Mouse (Mus musculus): Measurements from ENCODE around the gene Leng8. TPM values are rescaled to one million over a fixed set of nuclear protein-coding genes. Genes with fewer than 3 reads are reported as not detected.

Leng8 gene
- polyA plus RNA-seq, 2 experiments, result 45.8 to 365 TPM

GRCm38 (mm10) chr7:4147836-4148235 lies 11.0 kb downstream of the Leng8 start:
- no peak overlapping the region for H3K9ac ChIP-seq (ENCODE audit: low read depth, low read length, severe bottlenecking)
- H3K27ac ChIP-seq (replicated peaks; ENCODE audit: low read depth, low read length), result no peak overlapping the region
- DNase-seq (ENCODE audit: low spot score) (no peak), ATAC-seq (ENCODE audit: low FRiP score, low read depth) (no peak)
- H3K4me3 ChIP-seq (replicated peaks; ENCODE audit: low read length), result no peak overlapping the region
- H3K27me3 ChIP-seq (ENCODE audit: control insufficient read depth, insufficient read depth, low read length), result peaks cover 11% of the 10 kb centered on the region; the same call in 1 of the 2 replicates
- WGBS, result 82% methylated on average over 4 of the region's 4 CpGs
- H3K4me1 ChIP-seq (ENCODE audit: control insufficient read depth, insufficient read depth, low read length), result peaks cover 18% of the 10 kb centered on the region
- TF ChIP-seq POLR2A (IDR thresholded peaks at IDR 0.05; ENCODE audit: borderline replicate concordance, extremely low read depth, insufficient read depth, insufficient read length), result no peak
- no peak overlapping the region for H3K4me2 ChIP-seq (replicated peaks; ENCODE audit: low read depth, low read length, severe bottlenecking)
- peaks cover 68% of the 10 kb centered on the region for H3K36me3 ChIP-seq (ENCODE audit: control insufficient read depth, insufficient read depth, low read length)
- no peaks in the 10 kb centered on the region for H3K9me3 ChIP-seq (ENCODE audit: control insufficient read depth, low read length)

GRCm38 (mm10) chr7:4148341-4149208 lies 11.7 kb downstream of the Leng8 start:
- H3K9ac ChIP-seq (ENCODE audit: low read depth, low read length, severe bottlenecking), result peak overlapping the region; percentile 77
- H3K4me3 ChIP-seq (replicated peaks; ENCODE audit: low read length), result peak overlapping the region; percentile 52
- peaks cover 61% of the 10 kb centered on the region for H3K36me3 ChIP-seq (ENCODE audit: control insufficient read depth, insufficient read depth, low read length)
- peaks cover 11% of the 10 kb centered on the region; the same call in 1 of the 2 replicates for H3K27me3 ChIP-seq (ENCODE audit: control insufficient read depth, insufficient read depth, low read length)
- DNase-seq (ENCODE audit: low spot score), result no peak
- peak; percentile 8; the same call in 1 of the 2 replicates for ATAC-seq (ENCODE audit: low FRiP score, low read depth)
- H3K4me1 ChIP-seq (ENCODE audit: control insufficient read depth, insufficient read depth, low read length), result peaks cover 18% of the 10 kb centered on the region
- WGBS, result 26% methylated on average over 18 of the region's 18 CpGs
- no peak for TF ChIP-seq POLR2A (IDR thresholded peaks at IDR 0.05; ENCODE audit: borderline replicate concordance, extremely low read depth, insufficient read depth, insufficient read length)
- peak overlapping the region; percentile 86 for H3K27ac ChIP-seq (replicated peaks; ENCODE audit: low read depth, low read length)
- peak overlapping the region; percentile 68 for H3K4me2 ChIP-seq (replicated peaks; ENCODE audit: low read depth, low read length, severe bottlenecking)
- no peaks in the 10 kb centered on the region for H3K9me3 ChIP-seq (ENCODE audit: control insufficient read depth, low read length)

- no peak for TF ChIP-seq POLR2A (IDR thresholded peaks at IDR 0.05; ENCODE audit: borderline replicate concordance, extremely low read depth, insufficient read depth, insufficient read length)
- H3K36me3 ChIP-seq (ENCODE audit: control insufficient read depth, insufficient read depth, low read length), result peaks cover 52% of the 10 kb centered on the region
- DNase-seq (ENCODE audit: low spot score) (peak; percentile 83), ATAC-seq (ENCODE audit: low FRiP score, low read depth) (peak; percentile 65)
- H3K27ac ChIP-seq (replicated peaks; ENCODE audit: low read depth, low read length), result peak overlapping the region; percentile 86
- peak overlapping the region; percentile 77 for H3K9ac ChIP-seq (ENCODE audit: low read depth, low read length, severe bottlenecking)
- H3K27me3 ChIP-seq (ENCODE audit: control insufficient read depth, insufficient read depth, low read length), result peaks cover 11% of the 10 kb centered on the region; the same call in 1 of the 2 replicates
- 2% methylated on average over 64 of the region's 64 CpGs for WGBS
- peak overlapping the region; percentile 68 for H3K4me2 ChIP-seq (replicated peaks; ENCODE audit: low read depth, low read length, severe bottlenecking)
- peaks cover 18% of the 10 kb centered on the region for H3K4me1 ChIP-seq (ENCODE audit: control insufficient read depth, insufficient read depth, low read length)
- no peaks in the 10 kb centered on the region for H3K9me3 ChIP-seq (ENCODE audit: control insufficient read depth, low read length)
- H3K4me3 ChIP-seq (replicated peaks; ENCODE audit: low read length), result peak overlapping the region; percentile 52
Observed at GRCm38 (mm10) chr7:4149209-4150054, 12.6 kb downstream of the Leng8 start.

- Histone ChIP-seq H3K27ac (replicated peaks; ENCODE audit: low read depth, low read length) (peak within 1 kb of the TSS; percentile 86), H3K9me3 (ENCODE audit: control insufficient read depth, low read length) (no peaks in the 10 kb centered on the region), H3K4me1 (ENCODE audit: control insufficient read depth, insufficient read depth, low read length) (peaks cover 21% of the 10 kb centered on the region), H3K9ac (ENCODE audit: low read depth, low read length, severe bottlenecking) (peak within 1 kb of the TSS; percentile 77), H3K4me2 (replicated peaks; ENCODE audit: low read depth, low read length, severe bottlenecking) (peak within 1 kb of the TSS; percentile 68), H3K4me3 (replicated peaks; ENCODE audit: low read length) (peak within 1 kb of the TSS; percentile 52), H3K36me3 (ENCODE audit: control insufficient read depth, insufficient read depth, low read length) (peaks cover 45% of the 10 kb centered on the region), H3K27me3 (ENCODE audit: control insufficient read depth, insufficient read depth, low read length) (peaks cover 11% of the 10 kb centered on the region; the same call in 1 of the 2 replicates)
- TF ChIP-seq POLR2A (IDR thresholded peaks at IDR 0.05; ENCODE audit: borderline replicate concordance, extremely low read depth, insufficient read depth, insufficient read length), result no peak
- ATAC-seq (ENCODE audit: low FRiP score, low read depth) (no peak), DNase-seq (ENCODE audit: low spot score) (no peak)
- whole genome bisulfite sequencing, result 4% methylated on average over 14 of the region's 14 CpGs
Observed at GRCm38 (mm10) chr7:4150059-4150541, 13.3 kb downstream of the Leng8 start, which contains the start of gene Leng9. Leng9 (minus strand) TSS chr7:4150374.

DNA sequence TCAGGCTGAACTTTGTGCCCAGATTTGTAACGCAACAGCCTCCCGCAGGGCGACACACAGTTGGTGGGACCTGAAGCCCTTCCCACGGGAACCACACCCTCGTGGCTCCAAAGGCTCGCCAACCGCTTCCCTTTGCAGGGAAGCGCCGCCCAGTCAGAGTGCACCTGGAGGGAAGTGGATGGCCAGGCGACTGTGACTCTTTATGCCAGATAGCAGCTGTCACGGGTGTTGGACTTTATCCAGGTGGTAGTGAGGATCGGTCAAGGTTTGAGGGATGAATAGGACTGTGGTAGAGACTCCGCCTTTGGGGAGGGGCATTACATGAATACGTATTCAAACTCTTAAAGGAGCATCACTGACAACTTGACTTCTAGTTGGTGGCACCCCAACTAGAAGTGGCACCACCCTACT lies 14.0 kb downstream of the Leng8 start:
- ATAC-seq (ENCODE audit: low FRiP score, low read depth) (no peak), DNase-seq (ENCODE audit: low spot score) (no peak)
- Histone ChIP-seq H3K36me3 (ENCODE audit: control insufficient read depth, insufficient read depth, low read length) (peaks cover 38% of the 10 kb centered on the region), H3K27ac (replicated peaks; ENCODE audit: low read depth, low read length) (no peak overlapping the region), H3K9me3 (ENCODE audit: control insufficient read depth, low read length) (no peaks in the 10 kb centered on the region), H3K4me1 (ENCODE audit: control insufficient read depth, insufficient read depth, low read length) (peaks cover 21% of the 10 kb centered on the region), H3K9ac (ENCODE audit: low read depth, low read length, severe bottlenecking) (no peak overlapping the region), H3K27me3 (ENCODE audit: control insufficient read depth, insufficient read depth, low read length) (peaks cover 11% of the 10 kb centered on the region; the same call in 1 of the 2 replicates), H3K4me3 (replicated peaks; ENCODE audit: low read length) (0 out of 2 replicates have a peak overlapping the region, but pooled peaks have one; percentile 52), H3K4me2 (replicated peaks; ENCODE audit: low read depth, low read length, severe bottlenecking) (peak overlapping the region; percentile 68; the same call in 1 of the 2 replicates)
- TF ChIP-seq POLR2A (IDR thresholded peaks at IDR 0.05; ENCODE audit: borderline replicate concordance, extremely low read depth, insufficient read depth, insufficient read length), result no peak
- WGBS, result 17% methylated on average over 14 of the region's 14 CpGs

All from limb, embryonic 14.5 days (tissue).